Mouse (Mus musculus) intestine, postnatal 0 days (tissue): Measurements from ENCODE around the gene L2hgdh. TPM values are rescaled to one million over a fixed set of nuclear protein-coding genes. Genes with fewer than 3 reads are reported as not detected.

Experiments
- ATAC-seq: fragments of 200-750 bp; cut with Nextera tagmentation; 2 replicates; pipeline ENCODE4 v1.8.0; 2017; ENCODE audit warnings: mild to moderate bottlenecking, moderate TSS enrichment, moderate library complexity
- H3K27ac ChIP-seq: fragments of 300-500 bp; sonication (generic); 2 replicates; pipeline ENCODE4 v1.5.1; 2014; ENCODE audit warnings: mild to moderate bottlenecking, low read depth, low read length, moderate library complexity
- H3K27me3 ChIP-seq: fragments of 300-500 bp; sonication (generic); replicated peaks from 2 replicates; pipeline ENCODE4 v1.6.1; 2014; ENCODE audit warnings: low read length, mixed read lengths; ENCODE audit not compliant: control insufficient read depth, insufficient read depth
- H3K36me3 ChIP-seq: fragments of 300-500 bp; sonication (generic); 2 replicates; pipeline ENCODE4 v1.6.1; 2014; ENCODE audit warnings: mild to moderate bottlenecking, moderate library complexity; ENCODE audit not compliant: control insufficient read depth, insufficient read depth
- H3K4me1 ChIP-seq: fragments of 300-500 bp; sonication (generic); replicated peaks from 2 replicates; pipeline ENCODE4 v1.6.1; 2014; ENCODE audit warnings: antibody characterized with exemption, low read length, mixed read lengths; ENCODE audit not compliant: control insufficient read depth, insufficient read depth
- H3K4me2 ChIP-seq: fragments of 300-500 bp; sonication (generic); replicated peaks from 2 replicates; pipeline ENCODE4 v1.6.1; 2014; ENCODE audit warnings: low read depth, mild to moderate bottlenecking, moderate library complexity
- H3K4me3 ChIP-seq: fragments of 300-500 bp; sonication (generic); 2 replicates; pipeline ENCODE4 v1.5.1; 2014; ENCODE audit warnings: low read depth, low read length
- H3K9ac ChIP-seq: fragments of 300-500 bp; sonication (generic); 2 replicates; pipeline ENCODE4 v1.6.1; 2014; ENCODE audit warnings: mild to moderate bottlenecking, low read depth, low read length
- H3K9me3 ChIP-seq: fragments of 300-500 bp; sonication (generic); 2 replicates; pipeline ENCODE4 v1.6.1; 2016; ENCODE audit warnings: mixed run types; ENCODE audit not compliant: control insufficient read depth
- CTCF ChIP-seq: sonication (generic); IDR thresholded peaks from 2 replicates; pipeline ENCODE4 v1.5.1; 2016; ENCODE audit warnings: low read depth, mild to moderate bottlenecking, control low read depth, antibody characterized with exemption, moderate library complexity
- WGBS: fragments of 180-500 bp; shearing (Covaris S2); extraction: QIAGEN DNeasy Blood & Tissue Kit; methylation state at CpG from one replicate; pipeline ENCODE4 v1.1.7; 2014; 5-methylcytosine and 5-hydroxymethylcytosine counted together
- polyA plus RNA-seq: library from polyadenylated mRNA; unstranded; fragments of >200 nt; fragmentation: Nextera tagmentation; extraction: Ambion mirVana; gene quantifications from 2 replicates; pipeline ENCODE4 v1.2.1, GENCODE M21; 2015

Gene L2hgdh
- polyA plus RNA-seq, 1 experiment from 2014 or later, result 13.8 TPM

DNA sequence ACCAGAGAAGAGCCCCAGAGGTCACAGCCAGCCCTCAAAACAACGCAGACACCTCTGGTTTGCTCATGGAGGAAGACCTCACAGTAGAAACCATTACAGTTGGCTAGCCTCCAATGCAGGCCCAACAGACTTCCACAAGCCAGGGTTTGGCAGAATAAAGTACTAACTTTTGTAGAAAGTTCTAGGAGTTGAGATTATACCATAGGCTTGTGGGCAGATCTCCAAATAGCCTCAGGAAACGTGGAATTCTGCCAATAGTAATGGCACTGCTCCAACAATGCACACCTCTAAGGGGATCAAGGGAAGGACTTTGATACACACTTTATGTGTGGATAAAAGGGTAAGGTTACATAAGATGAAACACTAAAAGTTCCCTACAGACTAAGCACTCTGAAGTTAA, 36.3 kb downstream of the L2hgdh start:
- Histone ChIP-seq H3K9me3 (no peaks in the 10 kb centered on the region), H3K4me2 (no peak overlapping the region), H3K9ac (no peak overlapping the region), H3K27me3 (no peaks in the 10 kb centered on the region), H3K4me1 (no peaks in the 10 kb centered on the region), H3K27ac (no peak overlapping the region), H3K36me3 (no peaks in the 10 kb centered on the region; the same call in 1 of the 2 replicates), H3K4me3 (no peak overlapping the region)
- WGBS, result 41% methylated on average over 2 of the region's 2 CpGs
- TF ChIP-seq CTCF, result no peak
- ATAC-seq, result no peak

DNA sequence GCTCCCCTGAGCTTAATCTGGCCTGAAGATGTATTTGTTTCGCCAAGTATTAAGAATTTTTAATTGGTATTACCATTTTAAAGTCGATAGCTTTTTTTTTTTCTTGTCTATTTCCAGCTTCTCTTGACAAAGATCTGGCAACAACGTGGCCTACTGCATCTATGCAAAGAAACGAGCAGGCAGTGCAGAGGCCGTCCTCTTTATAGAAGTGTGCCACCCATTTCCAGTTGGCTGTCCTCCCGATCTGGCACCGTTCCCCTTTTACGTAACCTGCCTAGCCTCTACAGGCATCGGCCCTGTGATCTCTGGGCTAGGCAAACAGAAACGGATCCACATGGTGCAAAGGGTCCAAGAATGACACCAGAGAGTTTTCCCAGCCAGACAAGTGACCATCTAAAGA, 41.1 kb downstream of the L2hgdh start:
- ATAC-seq, result no peak
- Histone ChIP-seq H3K9ac (no peak overlapping the region), H3K36me3 (no peaks in the 10 kb centered on the region), H3K27me3 (no peaks in the 10 kb centered on the region), H3K27ac (no peak overlapping the region), H3K4me1 (no peaks in the 10 kb centered on the region), H3K4me3 (0 out of 2 replicates have a peak overlapping the region, but pooled peaks have one; percentile 79), H3K4me2 (peak overlapping the region; percentile 63), H3K9me3 (no peaks in the 10 kb centered on the region)
- TF ChIP-seq CTCF, result no peak
- WGBS, result 30% methylated on average over 10 of the region's 10 CpGs

DNA sequence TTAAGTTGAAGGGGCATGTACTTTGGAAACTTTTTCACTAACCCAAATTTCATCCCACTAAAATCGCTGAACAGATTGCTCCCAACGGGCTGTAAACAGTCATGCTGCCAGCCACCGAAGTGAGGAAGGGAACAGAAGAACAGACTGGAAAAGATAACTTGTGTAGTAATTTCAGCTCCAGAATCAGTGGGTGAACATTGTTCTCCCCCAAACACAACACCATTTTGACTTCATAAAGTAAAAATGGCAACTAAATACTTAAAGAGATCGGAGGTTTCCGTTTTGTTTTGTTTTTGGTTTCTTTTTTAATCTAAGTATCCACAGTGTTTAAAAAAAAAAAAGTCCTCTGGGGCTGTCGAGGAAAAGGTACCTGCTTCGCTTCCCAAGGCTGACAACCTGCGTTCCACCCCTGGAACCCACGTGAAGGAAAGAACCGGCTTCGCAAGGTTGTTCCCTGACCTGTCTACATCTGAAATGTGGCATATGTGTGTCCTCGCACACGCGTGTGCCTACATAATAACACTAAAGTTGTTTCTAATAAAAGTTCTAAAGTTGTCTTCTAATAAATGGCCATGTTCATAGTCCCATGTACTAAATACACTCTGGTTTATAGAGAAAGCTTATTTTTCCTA, 41.8 kb downstream of the L2hgdh start:
- peak overlapping the region; percentile 79 for H3K4me3 ChIP-seq
- ATAC-seq, result no peak
- 47% methylated on average over 14 of the region's 14 CpGs for WGBS
- H3K9me3 ChIP-seq, result no peaks in the 10 kb centered on the region
- no peak for TF ChIP-seq CTCF
- H3K27ac ChIP-seq, result no peak overlapping the region
- H3K36me3 ChIP-seq, result no peaks in the 10 kb centered on the region
- no peaks in the 10 kb centered on the region for H3K27me3 ChIP-seq
- no peak overlapping the region for H3K9ac ChIP-seq
- no peaks in the 10 kb centered on the region for H3K4me1 ChIP-seq
- H3K4me2 ChIP-seq, result peak overlapping the region; percentile 63

DNA sequence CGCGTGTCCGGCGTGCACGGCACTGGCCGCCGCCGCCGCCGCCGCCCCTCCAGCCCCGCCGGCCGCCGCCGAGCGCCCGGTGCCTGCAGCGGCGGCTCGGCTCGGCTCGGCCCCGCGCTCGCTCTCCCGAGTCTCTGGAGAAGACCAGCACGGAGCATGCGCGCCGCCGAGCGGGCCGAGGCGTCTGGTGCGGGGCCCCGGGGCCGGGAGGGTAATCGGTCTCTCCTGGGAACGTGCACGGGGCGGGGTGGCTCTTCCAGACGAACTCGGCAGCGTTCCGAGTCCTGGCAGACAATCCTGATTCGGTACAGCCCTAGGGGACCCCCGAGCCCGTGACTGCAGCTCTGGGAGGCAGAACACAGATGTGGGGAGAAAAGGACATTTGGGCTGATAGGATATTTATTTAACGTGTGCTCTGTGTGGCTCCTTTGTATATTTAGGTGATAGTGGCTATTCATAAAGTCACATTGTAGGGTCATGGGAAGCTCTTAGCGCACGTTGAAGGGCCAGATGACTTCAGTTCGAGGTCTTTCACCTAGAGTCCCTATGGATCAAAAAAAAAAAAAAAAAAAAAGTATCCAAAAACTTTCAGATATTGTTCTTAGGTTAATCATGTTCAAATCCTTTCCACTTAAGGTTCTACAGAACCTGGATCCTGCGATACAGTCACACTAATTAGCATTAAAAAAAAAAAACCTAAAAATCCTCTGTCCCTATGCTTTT, 42.4 kb downstream of the L2hgdh start:
- H3K27ac ChIP-seq, result peak overlapping the region; percentile 99
- peak; percentile 34 for TF ChIP-seq CTCF
- under 1% methylated on average over 49 of the region's 54 CpGs for WGBS
- no peaks in the 10 kb centered on the region for H3K9me3 ChIP-seq
- no peaks in the 10 kb centered on the region for H3K36me3 ChIP-seq
- ATAC-seq, result peak; percentile 89
- peak overlapping the region; percentile 91 for H3K9ac ChIP-seq
- H3K4me2 ChIP-seq, result peak overlapping the region; percentile 63
- H3K27me3 ChIP-seq, result no peaks in the 10 kb centered on the region
- H3K4me3 ChIP-seq, result peak overlapping the region; percentile 79
- no peaks in the 10 kb centered on the region for H3K4me1 ChIP-seq

DNA sequence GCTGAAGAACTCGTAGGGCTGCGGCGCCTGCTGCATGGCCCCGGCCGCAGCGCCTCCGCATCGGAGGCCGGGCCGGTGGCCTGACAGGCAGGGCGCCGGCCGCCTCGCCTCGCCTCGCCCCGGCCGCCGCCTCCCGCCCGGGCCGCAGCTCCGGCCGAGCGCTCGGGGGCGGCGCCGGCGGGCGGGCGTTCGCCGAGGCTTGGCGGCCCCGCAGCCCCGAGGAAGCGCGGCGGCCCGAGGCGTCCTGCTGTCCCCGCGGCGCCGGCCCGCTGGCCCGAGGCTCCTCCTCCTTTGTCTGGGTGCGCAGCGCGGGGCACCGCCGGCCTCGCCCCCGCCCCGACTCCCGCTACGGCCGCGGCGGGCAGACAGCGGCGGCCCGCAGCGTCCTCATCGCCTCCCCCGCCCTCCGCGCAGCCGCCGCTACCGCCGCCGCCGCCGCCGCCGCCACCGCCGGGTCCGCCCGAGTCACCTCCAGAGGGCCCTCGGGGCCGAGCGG, 43.1 kb downstream of the L2hgdh start, which contains the start of gene Sos2:
Sos2 (minus strand) TSS at position 287 of the 496 bp plus-strand sequence.
- H3K4me1 ChIP-seq, result no peaks in the 10 kb centered on the region
- H3K9ac ChIP-seq, result peak within 1 kb of the TSS; percentile 91
- H3K27me3 ChIP-seq, result no peaks in the 10 kb centered on the region
- no peak for TF ChIP-seq CTCF
- H3K9me3 ChIP-seq, result no peaks in the 10 kb centered on the region
- peak within 1 kb of the TSS; percentile 99 for H3K27ac ChIP-seq
- no peaks in the 10 kb centered on the region for H3K36me3 ChIP-seq
- H3K4me2 ChIP-seq, result peak within 1 kb of the TSS; percentile 63
- under 1% methylated on average over 45 of the region's 85 CpGs for WGBS
- H3K4me3 ChIP-seq, result peak within 1 kb of the TSS; percentile 79
- peak; percentile 75 for ATAC-seq
